Mouse (Mus musculus): ENCODE results near the gene Plscr1. TPM values are rescaled to one million over a fixed set of nuclear protein-coding genes. Genes with fewer than 3 reads are reported as not detected.

Gene Plscr1
- polyA plus RNA-seq, 1 experiment from 2014 or later, result 25.5 TPM

DNA sequence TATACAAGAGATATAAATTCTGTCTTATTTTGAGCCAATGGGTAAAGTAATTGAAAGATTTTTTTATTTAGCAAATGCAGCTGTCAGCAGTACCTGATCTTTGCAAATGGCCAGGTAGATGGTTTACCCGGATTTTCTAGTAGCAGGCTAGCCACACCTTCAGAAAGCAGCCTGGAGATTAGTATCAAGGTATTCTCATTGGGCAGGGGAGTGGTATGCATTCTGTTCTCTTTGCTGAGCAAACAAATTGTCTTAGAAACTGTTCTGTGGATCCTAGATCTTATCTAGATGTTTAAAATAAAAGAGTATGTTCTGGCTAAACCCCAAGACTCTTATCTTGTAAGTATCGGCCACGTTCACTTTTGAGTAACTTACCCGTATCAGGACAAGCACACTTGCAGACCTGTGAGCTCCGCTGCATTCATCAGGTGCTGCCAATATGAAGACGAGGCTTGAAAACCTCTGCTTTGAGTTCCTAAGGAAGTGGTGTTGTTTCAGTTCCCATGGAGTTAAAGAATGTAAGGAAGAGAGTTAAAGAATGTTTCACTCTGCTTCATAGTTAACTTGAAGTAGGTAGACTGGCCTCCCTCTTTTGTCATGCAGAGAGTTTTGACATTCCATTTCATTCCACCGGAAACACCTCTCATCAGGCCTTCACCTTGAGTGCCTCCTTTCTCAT is 11.1 kb downstream of the Plscr1 start:
- H3K4me1 ChIP-seq (replicated peaks), result peaks cover 3% of the 10 kb centered on the region; the same call in 1 of the 2 replicates
- WGBS (ENCODE audit: insufficient replicate concordance), result 37% methylated on average over 7 of the region's 7 CpGs
- H3K36me3 ChIP-seq (replicated peaks), result peaks cover 9% of the 10 kb centered on the region
- H3K4me3 ChIP-seq (replicated peaks), result no peak overlapping the region
- no peaks in the 10 kb centered on the region for H3K9me3 ChIP-seq (replicated peaks)
- H3K9ac ChIP-seq, result no peak overlapping the region
- H3K27ac ChIP-seq (replicated peaks), result no peak overlapping the region
- no peaks in the 10 kb centered on the region for H3K27me3 ChIP-seq
- no peak overlapping the region for H3K4me2 ChIP-seq
- ATAC-seq (ENCODE audit: insufficient read depth), result no peak

DNA sequence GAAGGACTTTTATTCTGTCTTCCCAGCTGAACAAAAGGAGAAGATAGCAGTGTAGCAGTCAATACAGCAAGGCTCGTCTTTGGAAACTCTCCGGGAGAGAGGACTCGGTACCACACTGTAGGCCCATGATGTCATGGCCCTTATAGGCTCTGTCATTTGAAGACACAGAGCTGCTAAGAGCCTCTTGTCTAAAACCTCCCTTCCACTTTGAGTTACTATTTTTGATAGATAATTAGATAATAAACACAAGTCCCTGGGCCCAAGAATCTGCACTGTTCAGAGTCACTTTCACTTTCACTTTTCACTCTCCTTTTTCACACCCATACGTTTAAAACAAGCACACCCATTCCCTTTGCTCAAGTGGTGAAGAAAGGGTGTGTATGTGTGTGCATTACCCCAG is 16.2 kb downstream of the Plscr1 start:
- peak overlapping the region; percentile 42 for H3K27ac ChIP-seq (replicated peaks)
- H3K27me3 ChIP-seq, result no peaks in the 10 kb centered on the region
- ATAC-seq (ENCODE audit: insufficient read depth), result no peak
- peak overlapping the region; percentile 53 for H3K4me2 ChIP-seq
- H3K9me3 ChIP-seq (replicated peaks), result no peaks in the 10 kb centered on the region
- H3K36me3 ChIP-seq (replicated peaks), result peaks cover 15% of the 10 kb centered on the region
- H3K4me1 ChIP-seq (replicated peaks), result peaks cover 13% of the 10 kb centered on the region
- 62% methylated on average over 4 of the region's 4 CpGs for WGBS (ENCODE audit: insufficient replicate concordance)
- peak overlapping the region; percentile 20 for H3K4me3 ChIP-seq (replicated peaks)
- no peak overlapping the region; the same call in 1 of the 2 replicates for H3K9ac ChIP-seq

- H3K27me3 ChIP-seq, result no peaks in the 10 kb centered on the region
- no peak overlapping the region for H3K9ac ChIP-seq
- 56% methylated on average over 8 of the region's 8 CpGs for WGBS (ENCODE audit: insufficient replicate concordance)
- no peak for ATAC-seq (ENCODE audit: insufficient read depth)
- H3K4me2 ChIP-seq, result no peak overlapping the region
- no peaks in the 10 kb centered on the region for H3K9me3 ChIP-seq (replicated peaks)
- peaks cover 13% of the 10 kb centered on the region for H3K4me1 ChIP-seq (replicated peaks)
- peaks cover 14% of the 10 kb centered on the region for H3K36me3 ChIP-seq (replicated peaks)
- H3K27ac ChIP-seq (replicated peaks), result peak overlapping the region; percentile 42; the same call in 1 of the 2 replicates
- no peak overlapping the region for H3K4me3 ChIP-seq (replicated peaks)
Measured at GRCm38 (mm10) chr9:92266558-92267171, 17.1 kb downstream of the Plscr1 start.

DNA sequence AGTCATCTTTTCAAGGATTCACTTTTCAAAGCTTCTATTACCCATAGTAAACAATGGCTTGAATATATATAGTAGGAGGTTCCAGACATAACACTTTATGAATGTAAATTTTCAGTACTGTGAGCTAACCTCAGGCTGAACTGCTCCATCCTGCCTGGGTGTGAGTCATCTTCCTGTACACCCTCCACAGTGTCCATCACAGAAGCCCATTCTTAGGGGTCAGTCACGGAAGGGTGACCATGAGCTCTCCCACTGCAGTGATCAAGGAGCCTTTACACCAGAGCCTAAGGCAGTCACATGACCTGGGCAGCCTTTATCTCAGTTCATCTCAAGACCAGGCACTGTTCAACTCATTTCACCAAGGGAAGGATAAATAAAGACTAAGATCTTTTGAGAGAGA is 18.2 kb downstream of the Plscr1 start:
- ATAC-seq (ENCODE audit: insufficient read depth), result no peak
- Histone ChIP-seq H3K9ac (no peak overlapping the region), H3K4me3 (replicated peaks) (no peak overlapping the region), H3K4me1 (replicated peaks) (peaks cover 13% of the 10 kb centered on the region), H3K4me2 (no peak overlapping the region), H3K9me3 (replicated peaks) (no peaks in the 10 kb centered on the region), H3K36me3 (replicated peaks) (peaks cover 12% of the 10 kb centered on the region), H3K27ac (replicated peaks) (no peak overlapping the region), H3K27me3 (no peaks in the 10 kb centered on the region)
- 75% methylated on average over 1 of the region's 1 CpGs for WGBS (ENCODE audit: insufficient replicate concordance)

- no peak for ATAC-seq (ENCODE audit: insufficient read depth)
- Histone ChIP-seq H3K9me3 (replicated peaks) (no peaks in the 10 kb centered on the region), H3K4me3 (replicated peaks) (no peak overlapping the region), H3K4me1 (replicated peaks) (peaks cover 28% of the 10 kb centered on the region), H3K4me2 (no peak overlapping the region), H3K36me3 (replicated peaks) (peaks cover 12% of the 10 kb centered on the region), H3K9ac (no peak overlapping the region), H3K27me3 (no peaks in the 10 kb centered on the region), H3K27ac (replicated peaks) (no peak overlapping the region)
- WGBS (ENCODE audit: insufficient replicate concordance), result 51% methylated on average over 5 of the region's 5 CpGs
Measured at GRCm38 (mm10) chr9:92269829-92270404, 20.4 kb downstream of the Plscr1 start.

DNA sequence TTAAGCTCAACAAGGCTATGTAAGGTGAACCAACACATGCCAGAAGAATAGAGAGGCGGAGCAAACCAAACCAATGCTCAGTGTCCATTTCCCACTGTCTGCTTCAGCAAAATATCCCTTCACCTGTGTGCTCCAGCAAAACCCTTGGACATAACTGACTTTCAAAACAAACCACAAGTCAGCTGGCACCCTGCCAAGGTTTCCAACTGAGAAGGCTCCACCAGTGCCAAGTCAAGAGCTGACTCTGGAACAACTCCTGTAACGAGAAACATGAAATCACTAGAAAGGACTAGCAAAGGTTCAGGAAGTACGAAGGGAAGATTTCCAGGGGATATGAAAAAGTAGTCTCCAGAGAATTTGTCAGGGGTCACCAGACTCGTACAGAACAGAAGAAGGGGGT is 21.4 kb downstream of the Plscr1 start:
- Histone ChIP-seq H3K4me2 (no peak overlapping the region), H3K27ac (replicated peaks) (no peak overlapping the region), H3K4me3 (replicated peaks) (no peak overlapping the region), H3K27me3 (no peaks in the 10 kb centered on the region), H3K36me3 (replicated peaks) (peaks cover 12% of the 10 kb centered on the region), H3K4me1 (replicated peaks) (peaks cover 30% of the 10 kb centered on the region), H3K9ac (no peak overlapping the region), H3K9me3 (replicated peaks) (no peaks in the 10 kb centered on the region)
- 66% methylated on average over 4 of the region's 4 CpGs for WGBS (ENCODE audit: insufficient replicate concordance)
- ATAC-seq (ENCODE audit: insufficient read depth), result no peak

GRCm38 (mm10) chr9:92272650-92273049 is 23.1 kb downstream of the Plscr1 start:
- no peaks in the 10 kb centered on the region for H3K9me3 ChIP-seq (replicated peaks)
- 57% methylated on average over 4 of the region's 4 CpGs for WGBS (ENCODE audit: insufficient replicate concordance)
- H3K4me1 ChIP-seq (replicated peaks), result peaks cover 28% of the 10 kb centered on the region
- no peaks in the 10 kb centered on the region for H3K27me3 ChIP-seq
- no peak overlapping the region; the same call in 1 of the 2 replicates for H3K27ac ChIP-seq (replicated peaks)
- no peak overlapping the region for H3K9ac ChIP-seq
- ATAC-seq (ENCODE audit: insufficient read depth), result no peak
- no peak overlapping the region for H3K4me2 ChIP-seq
- peaks cover 12% of the 10 kb centered on the region for H3K36me3 ChIP-seq (replicated peaks)
- H3K4me3 ChIP-seq (replicated peaks), result no peak overlapping the region

- Histone ChIP-seq H3K9me3 (replicated peaks) (no peaks in the 10 kb centered on the region), H3K4me2 (no peak overlapping the region), H3K9ac (no peak overlapping the region), H3K27ac (replicated peaks) (0 out of 2 replicates have a peak overlapping the region, but pooled peaks have one; percentile 0), H3K4me1 (replicated peaks) (peaks cover 28% of the 10 kb centered on the region), H3K36me3 (replicated peaks) (peaks cover 12% of the 10 kb centered on the region), H3K4me3 (replicated peaks) (no peak overlapping the region), H3K27me3 (no peaks in the 10 kb centered on the region)
- 68% methylated on average over 2 of the region's 2 CpGs for WGBS (ENCODE audit: insufficient replicate concordance)
- ATAC-seq (ENCODE audit: insufficient read depth), result no peak
Measured at GRCm38 (mm10) chr9:92273271-92273670, 23.7 kb downstream of the Plscr1 start.

DNA sequence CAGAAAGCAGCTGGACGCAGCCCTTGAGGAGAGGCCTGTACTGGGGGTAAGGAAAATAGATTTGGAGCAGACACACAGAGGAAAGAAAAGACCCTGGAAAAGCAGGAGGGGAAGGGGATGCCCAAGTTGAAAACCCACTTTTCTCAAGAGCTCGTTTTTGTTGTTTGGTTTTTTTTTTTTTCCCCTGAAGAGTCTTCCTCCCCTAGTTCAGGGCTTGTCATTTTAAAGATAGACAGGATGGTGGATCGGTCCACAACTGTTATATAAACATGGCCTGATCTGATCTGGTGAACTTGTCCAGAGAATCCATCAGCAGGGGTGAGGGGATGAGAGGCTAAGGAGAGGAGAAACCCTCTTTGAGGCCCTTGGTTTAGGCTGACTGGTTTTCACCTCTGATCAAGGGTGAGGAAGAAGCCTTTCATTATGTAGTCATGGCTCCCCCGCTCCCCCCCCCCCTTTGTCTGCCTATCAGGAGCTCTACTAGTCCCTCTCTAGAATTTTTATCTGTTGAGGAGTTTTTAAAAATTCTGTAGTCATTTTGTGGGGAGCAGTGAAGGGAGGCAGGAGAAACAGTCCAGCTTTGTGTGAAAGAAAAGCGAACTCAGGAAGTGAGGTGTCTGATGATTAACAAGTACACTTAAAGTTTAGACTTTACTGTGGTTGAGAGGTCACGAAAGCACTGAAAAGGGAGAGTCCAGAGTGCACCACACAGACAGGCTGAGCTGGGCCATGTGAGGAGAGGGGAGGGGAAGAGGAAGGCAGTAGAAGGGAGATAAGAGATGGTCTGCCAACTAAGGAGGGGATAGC is 24.6 kb downstream of the Plscr1 start:
- no peak overlapping the region for H3K9ac ChIP-seq
- no peaks in the 10 kb centered on the region for H3K9me3 ChIP-seq (replicated peaks)
- ATAC-seq (ENCODE audit: insufficient read depth), result peak; percentile 69
- WGBS (ENCODE audit: insufficient replicate concordance), result 22% methylated on average over 6 of the region's 6 CpGs
- H3K4me3 ChIP-seq (replicated peaks), result no peak overlapping the region
- no peak overlapping the region for H3K4me2 ChIP-seq
- H3K4me1 ChIP-seq (replicated peaks), result peaks cover 28% of the 10 kb centered on the region
- peaks cover 8% of the 10 kb centered on the region for H3K36me3 ChIP-seq (replicated peaks)
- H3K27ac ChIP-seq (replicated peaks), result 0 out of 2 replicates have a peak overlapping the region, but pooled peaks have one; percentile 1
- H3K27me3 ChIP-seq, result no peaks in the 10 kb centered on the region

DNA sequence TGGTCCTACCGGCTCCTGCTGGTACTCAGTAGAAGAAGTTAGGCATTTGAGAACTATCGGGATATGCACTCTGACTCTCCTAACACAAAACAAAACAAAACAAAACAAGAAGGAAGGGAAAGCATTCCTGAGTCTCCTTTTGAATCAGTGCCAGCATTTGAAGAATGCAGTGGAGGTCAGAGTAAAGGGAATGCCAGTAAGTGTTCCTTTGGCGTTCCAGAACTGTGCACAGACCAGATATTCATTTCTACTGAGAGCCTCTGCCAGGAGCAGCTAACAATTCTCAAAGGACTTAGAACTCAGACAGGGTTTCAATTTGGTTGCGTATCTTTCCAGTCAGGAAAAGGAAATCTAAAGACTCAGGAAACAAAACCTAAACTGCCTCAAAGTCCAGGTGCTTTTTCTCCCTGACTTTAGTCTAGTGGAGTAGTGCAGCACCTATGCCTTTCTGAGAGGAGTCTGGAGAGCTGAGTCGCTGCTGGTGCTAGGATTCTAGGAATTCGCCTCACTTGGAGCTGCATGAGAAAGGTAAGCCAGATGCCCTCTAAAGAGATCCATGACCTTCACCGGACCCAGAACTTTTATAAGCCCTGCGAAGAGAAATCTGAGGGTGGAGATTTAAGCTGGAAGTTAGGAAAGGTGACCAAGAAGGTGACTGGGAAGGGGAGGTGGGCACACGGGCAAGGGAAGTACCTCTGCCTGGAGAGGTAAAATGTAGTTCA is 26.1 kb downstream of the Plscr1 start, which contains the start of gene Plscr2:
TSS of gene Plscr2 (plus strand) at position 117 of the 722 bp plus-strand sequence.
- Histone ChIP-seq H3K4me1 (replicated peaks) (peaks cover 28% of the 10 kb centered on the region), H3K4me3 (replicated peaks) (no peak within 1 kb of the TSS), H3K9ac (no peak within 1 kb of the TSS), H3K9me3 (replicated peaks) (no peaks in the 10 kb centered on the region), H3K4me2 (no peak within 1 kb of the TSS), H3K27ac (replicated peaks) (0 out of 2 replicates have a peak within 1 kb of the TSS, but pooled peaks have one; percentile 19), H3K36me3 (replicated peaks) (peaks cover 3% of the 10 kb centered on the region), H3K27me3 (no peaks in the 10 kb centered on the region)
- ATAC-seq (ENCODE audit: insufficient read depth), result no peak
- 62% methylated on average over 9 of the region's 9 CpGs for WGBS (ENCODE audit: insufficient replicate concordance)
